Mouse (Mus musculus) intestine, embryonic 15.5 days (tissue): ENCODE results near the gene Zar1l. TPM values are rescaled to one million over a fixed set of nuclear protein-coding genes. Genes with fewer than 3 reads are reported as not detected.
A peak's percentile ranks its signal among the peaks of the same experiment; 100 is the strongest.
"Not testable (repeated sequence)": the region's sequence is repeated elsewhere in the genome, so short reads cannot be mapped to it uniquely, and the experiment has no call there.

Source experiments
- ATAC-seq: fragments of 200-750 bp; cut with Nextera tagmentation; 2 replicates; pipeline ENCODE4 v1.8.0; 2017; ENCODE audit warnings: moderate TSS enrichment, moderate library complexity
- H3K27ac ChIP-seq: fragments of 300-500 bp; sonication (generic); 2 replicates; pipeline ENCODE4 v1.5.1; 2015; ENCODE audit warnings: mild to moderate bottlenecking, inconsistent platforms
- H3K27me3 ChIP-seq: fragments of 300-500 bp; sonication (generic); replicated peaks from 2 replicates; pipeline ENCODE4 v1.6.1; 2015; ENCODE audit warnings: inconsistent platforms
- H3K36me3 ChIP-seq: fragments of 300-500 bp; sonication (generic); 2 replicates; pipeline ENCODE4 v1.6.1; 2015; ENCODE audit warnings: inconsistent platforms
- H3K4me1 ChIP-seq: fragments of 300-500 bp; sonication (generic); replicated peaks from 2 replicates; pipeline ENCODE4 v1.6.1; 2015; ENCODE audit warnings: inconsistent platforms
- H3K4me2 ChIP-seq: fragments of 300-500 bp; sonication (generic); replicated peaks from 2 replicates; pipeline ENCODE4 v1.6.1; 2015; ENCODE audit warnings: mild to moderate bottlenecking, inconsistent platforms
- H3K4me3 ChIP-seq: fragments of 300-500 bp; sonication (generic); replicated peaks from 2 replicates; pipeline ENCODE4 v1.5.1; 2015; ENCODE audit warnings: inconsistent platforms
- H3K9ac ChIP-seq: fragments of 300-500 bp; sonication (generic); 2 replicates; pipeline ENCODE4 v1.6.1; 2015; ENCODE audit warnings: inconsistent platforms
- H3K9me3 ChIP-seq: fragments of 300-500 bp; sonication (generic); 2 replicates; pipeline ENCODE4 v1.6.1; 2016; ENCODE audit warnings: inconsistent platforms
- whole genome bisulfite sequencing: fragments of 180-500 bp; shearing (Covaris S2); methylation state at CpG from one replicate; pipeline ENCODE4 v1.1.7; 2015; 5-methylcytosine and 5-hydroxymethylcytosine counted together
- polyA plus RNA-seq: library from polyadenylated mRNA; unstranded; fragments of >200 nt; fragmentation: Nextera tagmentation; extraction: Ambion mirVana; gene quantifications from 2 replicates; pipeline ENCODE4 v1.2.1, GENCODE M21; 2015

Gene Zar1l
- polyA plus RNA-seq, 1 experiment from 2014 or later: not detected

- H3K4me2 ChIP-seq: peak within 1 kb of the TSS; percentile 68
- WGBS: 5% methylated on average over 63 of the region's 63 CpGs
- peaks cover 5% of the 10 kb centered on the region; the same call in 1 of the 2 replicates for H3K4me1 ChIP-seq
- ATAC-seq: peak; percentile 98
- H3K36me3 ChIP-seq: no peaks in the 10 kb centered on the region
- H3K9ac ChIP-seq: peak within 1 kb of the TSS; percentile 83
- peak within 1 kb of the TSS; percentile 76 for H3K4me3 ChIP-seq
- no peaks in the 10 kb centered on the region for H3K27me3 ChIP-seq
- peak within 1 kb of the TSS; percentile 85 for H3K27ac ChIP-seq
- H3K9me3 ChIP-seq: no peaks in the 10 kb centered on the region
These were observed 4.2 kb upstream of the Zar1l start, which contains the start of gene Brca2 for GRCm38 (mm10) chr5:150521937-150522866. TSS of gene Brca2 (plus strand) at chr5:150522630.

GRCm38 (mm10) chr5:150519551-150519950, 1.6 kb upstream of the Zar1l start:
- Histone ChIP-seq H3K27ac (no peak overlapping the region), H3K4me1 (peaks cover 5% of the 10 kb centered on the region; the same call in 1 of the 2 replicates), H3K9ac (no peak overlapping the region), H3K27me3 (no peaks in the 10 kb centered on the region), H3K4me2 (no peak overlapping the region), H3K9me3 (no peaks in the 10 kb centered on the region), H3K4me3 (no peak overlapping the region), H3K36me3 (no peaks in the 10 kb centered on the region)
- no peak for ATAC-seq
- WGBS: 93% methylated on average over 1 of the region's 1 CpGs

GRCm38 (mm10) chr5:150514027-150514426, 3.9 kb downstream of the Zar1l start:
- Histone ChIP-seq H3K4me3 (no peak overlapping the region), H3K36me3 (no peaks in the 10 kb centered on the region), H3K27me3 (no peaks in the 10 kb centered on the region), H3K4me2 (no peak overlapping the region), H3K9ac (no peak overlapping the region), H3K27ac (no peak overlapping the region), H3K4me1 (no peaks in the 10 kb centered on the region), H3K9me3 (no peaks in the 10 kb centered on the region)
- 68% methylated on average over 1 of the region's 1 CpGs for WGBS
- no peak for ATAC-seq

- Histone ChIP-seq H3K4me3 (no peak overlapping the region), H3K9ac (no peak overlapping the region), H3K9me3 (no peaks in the 10 kb centered on the region), H3K4me2 (no peak overlapping the region), H3K27me3 (no peaks in the 10 kb centered on the region), H3K36me3 (no peaks in the 10 kb centered on the region), H3K4me1 (no peaks in the 10 kb centered on the region), H3K27ac (no peak overlapping the region)
- 76% methylated on average over 4 of the region's 4 CpGs for WGBS
- no peak for ATAC-seq
These were observed 4.7 kb downstream of the Zar1l start for GRCm38 (mm10) chr5:150513264-150513663.

GRCm38 (mm10) chr5:150510451-150511225, 7.3 kb downstream of the Zar1l start:
- no peaks in the 10 kb centered on the region for H3K9me3 ChIP-seq
- WGBS: 79% methylated on average over 5 of the region's 6 CpGs
- no peak overlapping the region for H3K9ac ChIP-seq
- no peaks in the 10 kb centered on the region for H3K36me3 ChIP-seq
- H3K27ac ChIP-seq: no peak overlapping the region
- no peaks in the 10 kb centered on the region for H3K4me1 ChIP-seq
- no peak overlapping the region for H3K4me3 ChIP-seq
- H3K27me3 ChIP-seq: no peaks in the 10 kb centered on the region
- no peak for ATAC-seq
- no peak overlapping the region for H3K4me2 ChIP-seq

GRCm38 (mm10) chr5:150495792-150496191, 22.2 kb downstream of the Zar1l start:
- no peaks in the 10 kb centered on the region for H3K4me1 ChIP-seq
- no peaks in the 10 kb centered on the region for H3K36me3 ChIP-seq
- H3K4me2 ChIP-seq: no peak overlapping the region
- no peak overlapping the region for H3K9ac ChIP-seq
- H3K4me3 ChIP-seq: no peak overlapping the region
- 51% methylated on average over 6 of the region's 6 CpGs for WGBS
- no peaks in the 10 kb centered on the region for H3K9me3 ChIP-seq
- H3K27me3 ChIP-seq: no peaks in the 10 kb centered on the region
- H3K27ac ChIP-seq: no peak overlapping the region
- ATAC-seq: no peak

- WGBS: 86% methylated on average over 4 of the region's 4 CpGs
- H3K9ac ChIP-seq, ATAC-seq, H3K4me2 ChIP-seq, H3K9me3 ChIP-seq, H3K27ac ChIP-seq, H3K4me3 ChIP-seq, H3K4me1 ChIP-seq, H3K27me3 ChIP-seq, H3K36me3 ChIP-seq: not testable (repeated sequence)
These were observed 26.3 kb downstream of the Zar1l start for GRCm38 (mm10) chr5:150491573-150492173.

- H3K27ac ChIP-seq: no peak overlapping the region
- H3K4me3 ChIP-seq: no peak overlapping the region
- no peaks in the 10 kb centered on the region for H3K9me3 ChIP-seq
- H3K36me3 ChIP-seq: no peaks in the 10 kb centered on the region
- no peaks in the 10 kb centered on the region for H3K27me3 ChIP-seq
- WGBS: 50% methylated on average over 8 of the region's 8 CpGs
- ATAC-seq: no peak; the same call in 1 of the 2 replicates
- H3K4me1 ChIP-seq: no peaks in the 10 kb centered on the region
- H3K4me2 ChIP-seq: no peak overlapping the region
- H3K9ac ChIP-seq: no peak overlapping the region
These were observed 27.1 kb downstream of the Zar1l start for GRCm38 (mm10) chr5:150490821-150491220.

GRCm38 (mm10) chr5:150490285-150490684, 27.7 kb downstream of the Zar1l start:
- Histone ChIP-seq H3K27ac (no peak overlapping the region), H3K4me1 (no peaks in the 10 kb centered on the region), H3K9me3 (no peaks in the 10 kb centered on the region), H3K36me3 (no peaks in the 10 kb centered on the region), H3K9ac (no peak overlapping the region), H3K4me2 (no peak overlapping the region), H3K27me3 (no peaks in the 10 kb centered on the region), H3K4me3 (no peak overlapping the region)
- no peak for ATAC-seq
- WGBS: 62% methylated on average over 3 of the region's 3 CpGs

GRCm38 (mm10) chr5:150485198-150485597, 32.8 kb downstream of the Zar1l start:
- no peak overlapping the region for H3K9ac ChIP-seq
- 59% methylated on average over 3 of the region's 3 CpGs for WGBS
- H3K36me3 ChIP-seq: no peaks in the 10 kb centered on the region
- no peak overlapping the region for H3K27ac ChIP-seq
- H3K4me1 ChIP-seq: no peaks in the 10 kb centered on the region
- no peak overlapping the region for H3K4me2 ChIP-seq
- H3K9me3 ChIP-seq: no peaks in the 10 kb centered on the region
- ATAC-seq: no peak
- no peaks in the 10 kb centered on the region for H3K27me3 ChIP-seq
- H3K4me3 ChIP-seq: no peak overlapping the region

GRCm38 (mm10) chr5:150478612-150479011, 39.4 kb downstream of the Zar1l start:
- Histone ChIP-seq H3K4me1 (no peaks in the 10 kb centered on the region), H3K4me3 (no peak overlapping the region), H3K9ac (no peak overlapping the region), H3K36me3 (no peaks in the 10 kb centered on the region), H3K9me3 (no peaks in the 10 kb centered on the region), H3K27me3 (no peaks in the 10 kb centered on the region), H3K4me2 (no peak overlapping the region), H3K27ac (no peak overlapping the region)
- ATAC-seq: no peak
- WGBS: 39% methylated on average over 4 of the region's 4 CpGs

GRCm38 (mm10) chr5:150477364-150477763, 40.6 kb downstream of the Zar1l start:
- Histone ChIP-seq H3K4me1 (no peaks in the 10 kb centered on the region), H3K36me3 (no peaks in the 10 kb centered on the region), H3K4me2 (no peak overlapping the region), H3K27me3 (no peaks in the 10 kb centered on the region), H3K4me3 (no peak overlapping the region), H3K9me3 (no peaks in the 10 kb centered on the region), H3K27ac (no peak overlapping the region), H3K9ac (no peak overlapping the region)
- WGBS: 73% methylated on average over 4 of the region's 4 CpGs
- no peak for ATAC-seq
